Mouse (Mus musculus): ENCODE measurements around the gene Gm4307. TPM values are rescaled to one million over a fixed set of nuclear protein-coding genes. Genes with fewer than 3 reads are reported as not detected.

Gene Gm4307
- polyA plus RNA-seq, 1 experiment from 2014 or later: not detected

Other genes with a start within 250 kb of the Gm4307 start
- gene Gm4301, start 25.7 kb upstream of the Gm4307 start, polyA plus RNA-seq (2015; fragmentation: Nextera tagmentation; extraction: Ambion mirVana): not detected in 2 replicates
- gene Gm4302, start 20.5 kb upstream of the Gm4307 start, polyA plus RNA-seq (2015; fragmentation: Nextera tagmentation; extraction: Ambion mirVana): not detected in 2 replicates
- not detected in 2 replicates for gene Gm4303, start 15.4 kb upstream of the Gm4307 start, polyA plus RNA-seq (2015; fragmentation: Nextera tagmentation; extraction: Ambion mirVana)
- not detected in 2 replicates for gene Gm4305, start 10.2 kb upstream of the Gm4307 start, polyA plus RNA-seq (2015; fragmentation: Nextera tagmentation; extraction: Ambion mirVana)
- gene Gm4312, start 21.2 kb downstream of the Gm4307 start, polyA plus RNA-seq (2015; fragmentation: Nextera tagmentation; extraction: Ambion mirVana): not detected in 2 replicates
- gene Tmtc3, start 126.0 kb downstream of the Gm4307 start, polyA plus RNA-seq (2015; fragmentation: Nextera tagmentation; extraction: Ambion mirVana): 11.9 and 12.1 TPM in 2 replicates
- gene Cep290, start 126.2 kb downstream of the Gm4307 start, polyA plus RNA-seq (2015; fragmentation: Nextera tagmentation; extraction: Ambion mirVana): 6.4 and 6.6 TPM in 2 replicates
- gene 4930430F08Rik, start 229.1 kb downstream of the Gm4307 start, polyA plus RNA-seq (2015; fragmentation: Nextera tagmentation; extraction: Ambion mirVana): 14.4 and 16.6 TPM in 2 replicates
- gene 1700017N19Rik, start 229.1 kb downstream of the Gm4307 start, polyA plus RNA-seq (2015; fragmentation: Nextera tagmentation; extraction: Ambion mirVana): 0.23 and 0.26 TPM in 2 replicates